Mouse (Mus musculus) midbrain, embryonic 10.5 days (tissue): ENCODE data around the gene Mlxip. TPM values are rescaled to one million over a fixed set of nuclear protein-coding genes. Genes with fewer than 3 reads are reported as not detected.

Source experiments
- DNase-seq: peaks from one replicate; pipeline ENCODE4 v3.0.0-alpha.2; 2017; ENCODE audit warnings: low spot score
- H3K27ac ChIP-seq: fragments of 300-500 bp; sonication (generic); replicated peaks from 2 replicates; pipeline ENCODE4 v1.5.1; 2016; ENCODE audit warnings: mild to moderate bottlenecking
- H3K27me3 ChIP-seq: fragments of 300-500 bp; sonication (generic); 2 replicates; pipeline ENCODE4 v1.6.1; 2016; ENCODE audit warnings: low read depth, mild to moderate bottlenecking; ENCODE audit not compliant: poor library complexity, severe bottlenecking
- H3K36me3 ChIP-seq: fragments of 300-500 bp; sonication (generic); 2 replicates; pipeline ENCODE4 v1.6.1; 2016; ENCODE audit warnings: mild to moderate bottlenecking, moderate library complexity
- H3K4me1 ChIP-seq: fragments of 300-500 bp; sonication (generic); 2 replicates; pipeline ENCODE4 v1.6.1; 2016
- H3K4me3 ChIP-seq: fragments of 300-500 bp; sonication (generic); 2 replicates; pipeline ENCODE4 v1.5.1; 2016; ENCODE audit warnings: mild to moderate bottlenecking, moderate library complexity
- H3K9me3 ChIP-seq: fragments of 300-500 bp; sonication (generic); replicated peaks from 2 replicates; pipeline ENCODE4 v1.6.1; 2016; ENCODE audit warnings: mild to moderate bottlenecking
- WGBS: fragments of 180-500 bp; shearing (Covaris S2); methylation state at CpG from one replicate; pipeline ENCODE4 v1.1.7; 2016; 5-methylcytosine and 5-hydroxymethylcytosine counted together
- polyA plus RNA-seq: library from polyadenylated mRNA; unstranded; fragments of >200 nt; fragmentation: Nextera tagmentation; extraction: Ambion mirVana; gene quantifications from 2 replicates; pipeline ENCODE4 v1.2.1, GENCODE M21; 2016

The Mlxip gene
- polyA plus RNA-seq, 1 experiment from 2014 or later = 16.0 TPM

GRCm38 (mm10) chr5:123368869-123369488, 25.6 kb upstream of the Mlxip start:
- peak; percentile 60 for DNase-seq
- Histone ChIP-seq H3K27me3 (no peaks in the 10 kb centered on the region), H3K36me3 (peaks cover 98% of the 10 kb centered on the region), H3K4me1 (no peaks in the 10 kb centered on the region), H3K27ac (no peak overlapping the region), H3K9me3 (no peaks in the 10 kb centered on the region), H3K4me3 (no peak overlapping the region)
- WGBS = 79% methylated on average over 13 of the region's 13 CpGs

- Histone ChIP-seq H3K27ac (no peak overlapping the region), H3K9me3 (no peaks in the 10 kb centered on the region), H3K36me3 (peaks cover 98% of the 10 kb centered on the region), H3K27me3 (no peaks in the 10 kb centered on the region), H3K4me3 (no peak overlapping the region), H3K4me1 (no peaks in the 10 kb centered on the region)
- 93% methylated on average over 5 of the region's 5 CpGs for WGBS
- no peak for DNase-seq
Observed at GRCm38 (mm10) chr5:123370049-123370448, 24.5 kb upstream of the Mlxip start.

- H3K27me3 ChIP-seq = no peaks in the 10 kb centered on the region
- H3K4me1 ChIP-seq = peaks cover 3% of the 10 kb centered on the region; the same call in 1 of the 2 replicates
- H3K9me3 ChIP-seq = no peaks in the 10 kb centered on the region
- WGBS = 94% methylated on average over 10 of the region's 10 CpGs
- H3K36me3 ChIP-seq = peaks cover 64% of the 10 kb centered on the region
- DNase-seq = no peak
- no peak overlapping the region for H3K4me3 ChIP-seq
- H3K27ac ChIP-seq = no peak overlapping the region
Observed at GRCm38 (mm10) chr5:123375262-123375661, 19.3 kb upstream of the Mlxip start.

GRCm38 (mm10) chr5:123375793-123376452, 18.7 kb upstream of the Mlxip start:
- H3K4me3 ChIP-seq = no peak overlapping the region

GRCm38 (mm10) chr5:123376569-123376968, 18.0 kb upstream of the Mlxip start:
- Histone ChIP-seq H3K27ac (no peak overlapping the region), H3K9me3 (no peaks in the 10 kb centered on the region), H3K4me1 (peaks cover 4% of the 10 kb centered on the region; the same call in 1 of the 2 replicates), H3K4me3 (no peak overlapping the region), H3K36me3 (peaks cover 51% of the 10 kb centered on the region), H3K27me3 (no peaks in the 10 kb centered on the region)
- no peak for DNase-seq
- WGBS = 85% methylated on average over 10 of the region's 10 CpGs

More at GRCm38 (mm10) chr5:123375793-123376452, 18.7 kb upstream of the Mlxip start:
- Histone ChIP-seq H3K4me1 (peaks cover 3% of the 10 kb centered on the region; the same call in 1 of the 2 replicates), H3K9me3 (no peaks in the 10 kb centered on the region), H3K27ac (no peak overlapping the region), H3K36me3 (peaks cover 57% of the 10 kb centered on the region), H3K27me3 (no peaks in the 10 kb centered on the region)
- WGBS = 92% methylated on average over 6 of the region's 6 CpGs
- no peak for DNase-seq

- peak; percentile 70 for DNase-seq
- H3K4me3 ChIP-seq = no peak overlapping the region
- no peak overlapping the region for H3K27ac ChIP-seq
- 71% methylated on average over 15 of the region's 15 CpGs for WGBS
- H3K36me3 ChIP-seq = peaks cover 43% of the 10 kb centered on the region
- H3K27me3 ChIP-seq = no peaks in the 10 kb centered on the region
- H3K9me3 ChIP-seq = no peaks in the 10 kb centered on the region
- H3K4me1 ChIP-seq = peaks cover 9% of the 10 kb centered on the region; the same call in 1 of the 2 replicates
Observed at GRCm38 (mm10) chr5:123377120-123377955, 17.3 kb upstream of the Mlxip start.

- no peaks in the 10 kb centered on the region for H3K9me3 ChIP-seq
- 75% methylated on average over 9 of the region's 9 CpGs for WGBS
Observed at GRCm38 (mm10) chr5:123378712-123379111, 15.9 kb upstream of the Mlxip start.

GRCm38 (mm10) chr5:123379504-123379931, 15.1 kb upstream of the Mlxip start:
- no peak for DNase-seq
- 78% methylated on average over 5 of the region's 5 CpGs for WGBS
- Histone ChIP-seq H3K4me3 (no peak overlapping the region), H3K4me1 (peaks cover 9% of the 10 kb centered on the region; the same call in 1 of the 2 replicates), H3K36me3 (peaks cover 21% of the 10 kb centered on the region), H3K9me3 (no peaks in the 10 kb centered on the region), H3K27ac (no peak overlapping the region), H3K27me3 (no peaks in the 10 kb centered on the region)

More at GRCm38 (mm10) chr5:123378712-123379111, 15.9 kb upstream of the Mlxip start:
- DNase-seq = no peak
- H3K27me3 ChIP-seq = no peaks in the 10 kb centered on the region
- no peak overlapping the region for H3K4me3 ChIP-seq
- peaks cover 29% of the 10 kb centered on the region for H3K36me3 ChIP-seq
- H3K4me1 ChIP-seq = peaks cover 9% of the 10 kb centered on the region; the same call in 1 of the 2 replicates
- no peak overlapping the region for H3K27ac ChIP-seq

GRCm38 (mm10) chr5:123381968-123382367, 12.6 kb upstream of the Mlxip start:
- no peak overlapping the region for H3K4me3 ChIP-seq
- H3K9me3 ChIP-seq = no peaks in the 10 kb centered on the region
- H3K4me1 ChIP-seq = peaks cover 9% of the 10 kb centered on the region; the same call in 1 of the 2 replicates
- no peak for DNase-seq
- no peaks in the 10 kb centered on the region for H3K36me3 ChIP-seq
- H3K27me3 ChIP-seq = no peaks in the 10 kb centered on the region
- no peak overlapping the region for H3K27ac ChIP-seq
- WGBS = 34% methylated on average over 20 of the region's 20 CpGs

GRCm38 (mm10) chr5:123382686-123383085, 11.9 kb upstream of the Mlxip start:
- Histone ChIP-seq H3K27me3 (no peaks in the 10 kb centered on the region), H3K4me1 (peaks cover 9% of the 10 kb centered on the region; the same call in 1 of the 2 replicates), H3K36me3 (no peaks in the 10 kb centered on the region), H3K4me3 (no peak overlapping the region), H3K27ac (no peak overlapping the region), H3K9me3 (no peaks in the 10 kb centered on the region)
- 92% methylated on average over 8 of the region's 8 CpGs for WGBS
- no peak for DNase-seq

- Histone ChIP-seq H3K36me3 (no peaks in the 10 kb centered on the region), H3K9me3 (no peaks in the 10 kb centered on the region), H3K27me3 (0 out of 2 replicates have a peak, but pooled peaks cover 4% of the 10 kb centered on the region), H3K4me1 (peaks cover 32% of the 10 kb centered on the region), H3K27ac (no peak overlapping the region), H3K4me3 (no peak overlapping the region)
- DNase-seq = no peak
- 22% methylated on average over 3 of the region's 3 CpGs for WGBS
Observed at GRCm38 (mm10) chr5:123388452-123388851, 6.1 kb upstream of the Mlxip start.
